Mouse (Mus musculus) CH12.LX (cell line): Measurements from ENCODE around the gene Kif24.
A peak's percentile ranks its signal among the peaks of the same experiment; 100 is the strongest.

ENCODE experiments used
- CHD1 ChIP-seq: IDR thresholded peaks from 2 replicates; pipeline ENCODE4 v1.6.1; 2012; ENCODE audit warnings: low read depth, low read length, improper control_type of control experiment, inconsistent platforms
- CTCF ChIP-seq, 2 experiments: IDR thresholded peaks in 1 of 2; conservative IDR thresholded peaks in 1 of 2; 2 replicates each; pipeline ENCODE4 v1.5.1; 2011 to 2012; ENCODE audit warnings: low read depth in 2 of 2, low read length in 2 of 2, improper control_type of control experiment in 1 of 2, inconsistent platforms in 1 of 2, mild to moderate bottlenecking in 1 of 2, moderate library complexity in 1 of 2
- E2F4 ChIP-seq: IDR thresholded peaks from 2 replicates; pipeline ENCODE4 v1.6.1; 2011; ENCODE audit warnings: low read depth, low read length, improper control_type of control experiment; ENCODE audit not compliant: insufficient replicate concordance
- GABPA ChIP-seq: IDR thresholded peaks from 2 replicates; pipeline ENCODE4 v1.6.1; 2012; ENCODE audit warnings: low read depth, low read length, improper control_type of control experiment, inconsistent platforms; ENCODE audit not compliant: insufficient replicate concordance
- KAT2A ChIP-seq: IDR thresholded peaks from 2 replicates; pipeline ENCODE4 v1.6.1; 2012; ENCODE audit warnings: low read length, improper control_type of control experiment, inconsistent platforms; ENCODE audit not compliant: insufficient replicate concordance
- MAX ChIP-seq: IDR thresholded peaks from 2 replicates; pipeline ENCODE4 v1.6.1; 2011; ENCODE audit warnings: low read length, improper control_type of control experiment
- MAZ ChIP-seq: IDR thresholded peaks from 2 replicates; pipeline ENCODE4 v1.6.1; 2012; ENCODE audit warnings: low read depth, mild to moderate bottlenecking, inconsistent platforms, low read length, improper control_type of control experiment, moderate library complexity
- POLR2A ChIP-seq: IDR thresholded peaks from 2 replicates; pipeline ENCODE4 v1.6.1; 2011; ENCODE audit warnings: low read depth, mild to moderate bottlenecking, improper control_type of control experiment, low read length
- POLR2AphosphoS2 ChIP-seq: IDR thresholded peaks from 2 replicates; pipeline ENCODE4 v1.6.1; 2011; ENCODE audit warnings: low read depth, low read length, improper control_type of control experiment
- ZMIZ1 ChIP-seq: IDR thresholded peaks from 2 replicates; pipeline ENCODE4 v1.6.1; 2012; ENCODE audit warnings: low read depth, mild to moderate bottlenecking, inconsistent platforms, low read length, improper control_type of control experiment

DNA sequence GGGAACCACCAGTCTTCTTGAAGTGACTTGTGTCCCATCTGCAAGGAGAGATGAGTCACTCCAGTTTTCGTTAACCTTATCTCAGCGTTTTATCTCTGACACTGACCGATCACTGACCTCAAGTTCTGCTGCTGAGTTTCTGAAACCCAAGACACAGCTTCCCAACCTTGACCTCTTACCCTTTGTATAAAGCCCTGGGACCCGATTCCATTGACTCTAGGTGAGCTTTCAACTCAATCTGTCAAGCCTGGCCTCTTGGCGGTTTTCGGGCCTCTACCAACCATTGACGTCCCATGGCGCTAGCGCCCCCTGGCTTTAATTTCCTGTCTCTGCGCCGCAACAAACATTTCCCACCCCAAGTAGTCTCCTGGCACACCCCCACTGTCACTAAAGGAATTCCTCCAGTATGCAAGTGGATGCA lies 40.5 kb upstream of the Kif24 start:
- TF ChIP-seq CTCF (conservative IDR thresholded peaks at IDR 0.05 in 1 of 2, IDR thresholded peaks at IDR 0.05 in 1 of 2; ENCODE audit: low read depth in 2 of 2, low read length in 2 of 2) = peak; percentile 8 to 47; a peak in 2 of 4 replicates
- TF ChIP-seq POLR2A = no peak
- no peak for TF ChIP-seq KAT2A
- TF ChIP-seq MAZ = no peak
- TF ChIP-seq MAX = no peak
- TF ChIP-seq ZMIZ1 = no peak
- no peak for TF ChIP-seq CHD1
- TF ChIP-seq E2F4 = no peak
- TF ChIP-seq GABPA = no peak
- no peak for TF ChIP-seq POLR2AphosphoS2
